Mouse (Mus musculus) kidney, embryonic 15.5 days (tissue): ENCODE data around the gene Slit3. TPM values are rescaled to one million over a fixed set of nuclear protein-coding genes. Genes with fewer than 3 reads are reported as not detected.

Source experiments
- ATAC-seq: fragments of 200-750 bp; cut with Nextera tagmentation; replicated peaks from 2 replicates; pipeline ENCODE4 v1.8.0; 2017; ENCODE audit warnings: moderate TSS enrichment; ENCODE audit not compliant: low FRiP score
- H3K27ac ChIP-seq: fragments of 300-500 bp; sonication (generic); 2 replicates; pipeline ENCODE4 v1.5.1; 2015; ENCODE audit warnings: mild to moderate bottlenecking, inconsistent platforms
- H3K27me3 ChIP-seq: fragments of 300-500 bp; sonication (generic); 2 replicates; pipeline ENCODE4 v1.6.1; 2015; ENCODE audit warnings: inconsistent platforms
- H3K36me3 ChIP-seq: fragments of 300-500 bp; sonication (generic); 2 replicates; pipeline ENCODE4 v1.6.1; 2015; ENCODE audit warnings: inconsistent platforms
- H3K4me1 ChIP-seq: fragments of 300-500 bp; sonication (generic); 2 replicates; pipeline ENCODE4 v1.6.1; 2015; ENCODE audit warnings: inconsistent platforms
- H3K4me2 ChIP-seq: fragments of 300-500 bp; sonication (generic); 2 replicates; pipeline ENCODE4 v1.6.1; 2015; ENCODE audit warnings: moderate library complexity, mild to moderate bottlenecking, inconsistent platforms
- H3K4me3 ChIP-seq: fragments of 300-500 bp; sonication (generic); replicated peaks from 2 replicates; pipeline ENCODE4 v1.5.1; 2015; ENCODE audit warnings: mild to moderate bottlenecking, inconsistent platforms
- H3K9ac ChIP-seq: fragments of 300-500 bp; sonication (generic); 2 replicates; pipeline ENCODE4 v1.6.1; 2015; ENCODE audit warnings: mild to moderate bottlenecking, inconsistent platforms
- H3K9me3 ChIP-seq: fragments of 300-500 bp; sonication (generic); replicated peaks from 2 replicates; pipeline ENCODE4 v1.6.1; 2016; ENCODE audit warnings: inconsistent platforms
- WGBS: fragments of 180-500 bp; shearing (Covaris S2); methylation state at CpG from one replicate; pipeline ENCODE4 v1.1.7; 2015; ENCODE audit warnings: mixed read lengths; 5-methylcytosine and 5-hydroxymethylcytosine counted together
- polyA plus RNA-seq: library from polyadenylated mRNA; unstranded; fragments of >200 nt; fragmentation: Nextera tagmentation; extraction: Ambion mirVana; gene quantifications from 2 replicates; pipeline ENCODE4 v1.2.1, GENCODE M21; 2015

Slit3 gene
- polyA plus RNA-seq, 1 experiment from 2014 or later, result 14.9 TPM

GRCm38 (mm10) chr11:35561760-35562159 lies 440.7 kb downstream of the Slit3 start:
- H3K36me3 ChIP-seq, result no peaks in the 10 kb centered on the region
- no peak overlapping the region for H3K4me3 ChIP-seq
- H3K9ac ChIP-seq, result no peak overlapping the region
- H3K27ac ChIP-seq, result no peak overlapping the region
- H3K27me3 ChIP-seq, result peaks cover 6% of the 10 kb centered on the region; the same call in 1 of the 2 replicates
- ATAC-seq, result no peak
- WGBS, result 29% methylated on average over 9 of the region's 9 CpGs
- peaks cover 39% of the 10 kb centered on the region for H3K4me1 ChIP-seq
- H3K9me3 ChIP-seq, result no peaks in the 10 kb centered on the region
- H3K4me2 ChIP-seq, result no peak overlapping the region

DNA sequence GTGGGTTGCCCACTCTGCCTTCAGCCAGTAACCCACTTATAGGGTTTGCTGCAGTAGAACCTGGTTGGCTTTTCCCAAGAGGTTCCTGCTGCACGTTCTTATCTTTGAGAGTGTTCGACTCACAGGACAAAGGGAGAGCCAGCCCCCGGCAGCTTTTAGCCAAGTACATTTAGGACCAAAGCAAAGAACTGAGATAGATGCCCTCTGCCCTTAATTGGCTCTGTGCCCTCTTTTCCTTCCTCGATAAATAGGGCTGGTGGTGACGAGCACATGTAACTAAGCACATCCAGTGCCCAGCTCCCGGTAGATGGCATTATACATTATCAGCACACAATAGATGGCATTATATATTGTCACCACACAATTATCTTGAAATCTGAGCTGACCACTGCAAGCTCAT lies 444.3 kb downstream of the Slit3 start:
- 30% methylated on average over 6 of the region's 6 CpGs for WGBS
- H3K27ac ChIP-seq, result no peak overlapping the region
- no peaks in the 10 kb centered on the region for H3K36me3 ChIP-seq
- no peak overlapping the region for H3K9ac ChIP-seq
- H3K9me3 ChIP-seq, result no peaks in the 10 kb centered on the region
- peaks cover 10% of the 10 kb centered on the region; the same call in 1 of the 2 replicates for H3K27me3 ChIP-seq
- no peak for ATAC-seq
- peaks cover 39% of the 10 kb centered on the region for H3K4me1 ChIP-seq
- H3K4me3 ChIP-seq, result no peak overlapping the region
- H3K4me2 ChIP-seq, result no peak overlapping the region

DNA sequence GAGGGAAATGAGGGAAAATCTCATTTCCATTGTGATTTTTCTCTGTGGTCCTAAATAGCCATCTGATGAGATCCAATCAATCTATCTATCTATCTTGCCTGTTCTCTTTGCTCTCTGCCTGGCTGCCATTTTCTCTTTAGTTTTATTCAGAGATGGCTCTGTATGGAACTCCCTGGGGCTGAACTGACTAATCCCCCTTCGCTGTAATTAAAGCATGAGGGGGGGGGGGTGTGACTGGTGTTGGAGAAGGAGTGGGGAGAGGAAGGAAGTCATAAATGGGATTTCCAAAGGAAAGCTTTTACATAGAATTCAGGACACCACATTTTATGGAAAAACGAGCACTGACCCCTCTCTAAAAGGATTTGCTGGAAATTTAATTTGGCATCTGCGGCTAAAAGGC lies 445.7 kb downstream of the Slit3 start:
- Histone ChIP-seq H3K4me3 (no peak overlapping the region), H3K4me2 (no peak overlapping the region), H3K27me3 (peaks cover 10% of the 10 kb centered on the region; the same call in 1 of the 2 replicates), H3K36me3 (no peaks in the 10 kb centered on the region), H3K27ac (no peak overlapping the region), H3K9me3 (no peaks in the 10 kb centered on the region), H3K4me1 (peaks cover 33% of the 10 kb centered on the region), H3K9ac (no peak overlapping the region)
- ATAC-seq, result no peak
- 58% methylated on average over 3 of the region's 3 CpGs for WGBS

- WGBS, result 64% methylated on average over 6 of the region's 6 CpGs
- no peak overlapping the region for H3K27ac ChIP-seq
- ATAC-seq, result no peak
- H3K4me1 ChIP-seq, result peaks cover 15% of the 10 kb centered on the region
- H3K9ac ChIP-seq, result no peak overlapping the region
- no peak overlapping the region for H3K4me2 ChIP-seq
- H3K9me3 ChIP-seq, result no peaks in the 10 kb centered on the region
- no peaks in the 10 kb centered on the region for H3K36me3 ChIP-seq
- H3K4me3 ChIP-seq, result no peak overlapping the region
- H3K27me3 ChIP-seq, result peaks cover 5% of the 10 kb centered on the region; the same call in 1 of the 2 replicates
Measured at GRCm38 (mm10) chr11:35569126-35569916, 448.3 kb downstream of the Slit3 start.

DNA sequence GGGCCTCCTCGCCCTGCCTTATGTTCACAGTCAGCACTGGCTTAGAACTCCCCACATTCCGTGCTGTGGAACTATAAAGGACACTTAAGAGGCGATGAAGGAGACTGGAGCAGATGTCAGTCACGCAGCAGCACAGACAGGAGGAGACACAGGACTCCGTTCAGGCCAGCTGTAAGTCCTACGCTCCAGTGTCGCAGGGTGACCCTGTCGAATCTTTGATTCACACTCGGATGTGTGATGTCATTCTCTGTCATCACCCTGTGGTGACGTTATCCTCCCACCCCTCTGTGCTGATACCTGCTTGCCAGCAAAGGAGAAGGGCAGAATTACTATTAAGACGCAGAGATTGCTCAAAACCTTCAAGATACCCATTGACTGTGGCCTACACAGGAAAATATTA lies 448.9 kb downstream of the Slit3 start:
- H3K4me3 ChIP-seq, result no peak overlapping the region
- H3K27ac ChIP-seq, result no peak overlapping the region
- 71% methylated on average over 11 of the region's 11 CpGs for WGBS
- H3K4me2 ChIP-seq, result no peak overlapping the region
- no peak overlapping the region for H3K9ac ChIP-seq
- ATAC-seq, result no peak
- H3K27me3 ChIP-seq, result peaks cover 5% of the 10 kb centered on the region; the same call in 1 of the 2 replicates
- no peaks in the 10 kb centered on the region for H3K9me3 ChIP-seq
- H3K4me1 ChIP-seq, result peaks cover 14% of the 10 kb centered on the region
- no peaks in the 10 kb centered on the region for H3K36me3 ChIP-seq

- no peak overlapping the region for H3K27ac ChIP-seq
- no peaks in the 10 kb centered on the region for H3K9me3 ChIP-seq
- H3K4me3 ChIP-seq, result no peak overlapping the region
- H3K27me3 ChIP-seq, result peaks cover 5% of the 10 kb centered on the region; the same call in 1 of the 2 replicates
- WGBS, result 80% methylated on average over 3 of the region's 3 CpGs
- no peaks in the 10 kb centered on the region for H3K36me3 ChIP-seq
- H3K4me1 ChIP-seq, result no peaks in the 10 kb centered on the region
- no peak overlapping the region for H3K4me2 ChIP-seq
- no peak overlapping the region for H3K9ac ChIP-seq
- no peak for ATAC-seq
Measured at GRCm38 (mm10) chr11:35571910-35572309, 450.9 kb downstream of the Slit3 start.

GRCm38 (mm10) chr11:35578796-35579195 lies 457.8 kb downstream of the Slit3 start:
- Histone ChIP-seq H3K36me3 (no peaks in the 10 kb centered on the region; the same call in 1 of the 2 replicates), H3K4me3 (no peak overlapping the region), H3K27ac (no peak overlapping the region), H3K9me3 (no peaks in the 10 kb centered on the region), H3K4me1 (no peaks in the 10 kb centered on the region), H3K4me2 (no peak overlapping the region), H3K27me3 (no peaks in the 10 kb centered on the region), H3K9ac (no peak overlapping the region)
- WGBS, result 86% methylated on average over 10 of the region's 10 CpGs
- no peak for ATAC-seq

- no peak for ATAC-seq
- Histone ChIP-seq H3K36me3 (no peaks in the 10 kb centered on the region; the same call in 1 of the 2 replicates), H3K4me2 (no peak overlapping the region), H3K4me1 (no peaks in the 10 kb centered on the region), H3K4me3 (no peak overlapping the region), H3K27ac (no peak overlapping the region), H3K27me3 (no peaks in the 10 kb centered on the region), H3K9ac (no peak overlapping the region), H3K9me3 (no peaks in the 10 kb centered on the region)
- WGBS, result 87% methylated on average over 5 of the region's 5 CpGs
Measured at GRCm38 (mm10) chr11:35582591-35582990, 461.6 kb downstream of the Slit3 start.

DNA sequence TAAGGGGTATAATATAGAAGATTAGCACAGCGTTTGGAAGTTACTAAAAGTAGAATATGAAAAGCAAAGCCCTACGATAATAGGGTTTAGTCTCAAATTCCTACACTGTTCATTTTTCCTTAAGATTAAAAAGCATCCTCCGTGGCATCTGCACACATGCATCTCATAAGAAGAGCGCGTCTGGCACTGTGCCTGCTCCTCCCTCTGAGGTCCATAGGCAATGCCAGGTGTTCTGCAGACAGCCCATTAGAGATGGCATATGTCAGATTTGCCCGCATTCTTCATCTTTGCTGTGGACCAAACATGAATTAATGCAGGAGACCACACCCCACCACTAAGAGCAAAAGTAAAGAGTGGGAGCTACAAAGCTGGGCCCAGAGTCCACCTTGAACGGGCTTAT lies 462.6 kb downstream of the Slit3 start:
- Histone ChIP-seq H3K4me1 (no peaks in the 10 kb centered on the region), H3K9me3 (no peaks in the 10 kb centered on the region), H3K4me3 (no peak overlapping the region), H3K4me2 (no peak overlapping the region), H3K36me3 (no peaks in the 10 kb centered on the region; the same call in 1 of the 2 replicates), H3K9ac (no peak overlapping the region), H3K27ac (no peak overlapping the region), H3K27me3 (no peaks in the 10 kb centered on the region; the same call in 1 of the 2 replicates)
- no peak for ATAC-seq
- WGBS, result 95% methylated on average over 7 of the region's 7 CpGs

GRCm38 (mm10) chr11:35587174-35587959 lies 466.3 kb downstream of the Slit3 start:
- Histone ChIP-seq H3K9ac (no peak overlapping the region), H3K27me3 (no peaks in the 10 kb centered on the region; the same call in 1 of the 2 replicates), H3K4me1 (no peaks in the 10 kb centered on the region), H3K4me2 (no peak overlapping the region), H3K36me3 (no peaks in the 10 kb centered on the region; the same call in 1 of the 2 replicates), H3K4me3 (no peak overlapping the region), H3K27ac (0 out of 2 replicates have a peak overlapping the region, but pooled peaks have one; percentile 3), H3K9me3 (no peaks in the 10 kb centered on the region)
- 67% methylated on average over 13 of the region's 13 CpGs for WGBS
- no peak for ATAC-seq

DNA sequence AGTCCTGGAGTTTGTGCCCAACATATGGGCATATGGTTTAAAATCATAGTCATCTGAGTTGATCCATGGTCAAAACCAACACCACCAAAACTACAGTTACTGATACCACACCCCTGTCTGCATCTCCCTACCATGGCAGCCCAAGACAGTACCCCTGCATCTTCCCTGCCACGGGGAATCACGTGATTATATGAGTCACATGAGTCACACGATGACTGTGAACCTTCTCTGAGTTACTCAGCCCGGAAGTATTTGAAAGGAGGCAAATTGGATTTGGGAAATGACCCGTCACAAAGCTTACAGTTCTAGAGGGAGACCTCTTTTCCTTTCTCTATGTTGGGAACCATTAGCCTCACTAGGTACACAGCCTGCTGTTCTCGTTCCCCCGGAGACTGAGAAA lies 468.9 kb downstream of the Slit3 start:
- Histone ChIP-seq H3K36me3 (no peaks in the 10 kb centered on the region; the same call in 1 of the 2 replicates), H3K9me3 (no peaks in the 10 kb centered on the region), H3K4me1 (peaks cover 15% of the 10 kb centered on the region), H3K9ac (no peak overlapping the region), H3K27ac (no peak overlapping the region), H3K4me3 (no peak overlapping the region), H3K4me2 (no peak overlapping the region), H3K27me3 (no peaks in the 10 kb centered on the region; the same call in 1 of the 2 replicates)
- no peak for ATAC-seq
- WGBS, result 91% methylated on average over 7 of the region's 7 CpGs
